Mouse (Mus musculus) ZHBTc4 (cell line): ENCODE data around the gene Dock9.

Experiments
- DNase-seq: peaks from one replicate; pipeline ENCODE4 v3.0.0-alpha.2; 2011; ENCODE audit warnings: low read depth, low spot score

The Dock9 gene

GRCm38 (mm10) chr14:121585906-121586765 is 211.5 kb downstream of the Dock9 start:
- no peak for DNase-seq

- DNase-seq = peak; percentile 87
Observed at GRCm38 (mm10) chr14:121579055-121579454, 218.6 kb downstream of the Dock9 start.

- no peak for DNase-seq
Observed at GRCm38 (mm10) chr14:121573391-121573790, 224.2 kb downstream of the Dock9 start.

- peak; percentile 71 for DNase-seq
Observed at GRCm38 (mm10) chr14:121566794-121567201, 230.8 kb downstream of the Dock9 start.

GRCm38 (mm10) chr14:121565930-121566329 is 231.7 kb downstream of the Dock9 start:
- no peak for DNase-seq

GRCm38 (mm10) chr14:121564656-121565055 is 233.0 kb downstream of the Dock9 start:
- DNase-seq = no peak

GRCm38 (mm10) chr14:121563954-121564353 is 233.7 kb downstream of the Dock9 start:
- no peak for DNase-seq

GRCm38 (mm10) chr14:121559026-121559425 is 238.6 kb downstream of the Dock9 start:
- peak; percentile 43 for DNase-seq

- no peak for DNase-seq
Observed at GRCm38 (mm10) chr14:121556401-121557315, 241.0 kb downstream of the Dock9 start.

GRCm38 (mm10) chr14:121553785-121554184 is 243.9 kb downstream of the Dock9 start:
- no peak for DNase-seq

- no peak for DNase-seq
Observed at GRCm38 (mm10) chr14:121552586-121552985, 245.1 kb downstream of the Dock9 start.

GRCm38 (mm10) chr14:121549834-121550233 is 247.8 kb downstream of the Dock9 start:
- no peak for DNase-seq

GRCm38 (mm10) chr14:121547745-121548144 is 249.9 kb downstream of the Dock9 start:
- DNase-seq = peak; percentile 98

- no peak for DNase-seq
Observed at GRCm38 (mm10) chr14:121546621-121547020, 251.0 kb downstream of the Dock9 start.

- DNase-seq = no peak
Observed at GRCm38 (mm10) chr14:121545551-121546331, 251.9 kb downstream of the Dock9 start.

GRCm38 (mm10) chr14:121541262-121541661 is 256.4 kb downstream of the Dock9 start:
- no peak for DNase-seq

GRCm38 (mm10) chr14:121534501-121534900 is 263.1 kb downstream of the Dock9 start:
- DNase-seq = no peak

- DNase-seq = no peak
Observed at GRCm38 (mm10) chr14:121530853-121531252, 266.8 kb downstream of the Dock9 start.

GRCm38 (mm10) chr14:121527883-121528282 is 269.8 kb downstream of the Dock9 start:
- DNase-seq = no peak

- DNase-seq = no peak
Observed at GRCm38 (mm10) chr14:121527201-121527600, 270.4 kb downstream of the Dock9 start.

- DNase-seq = no peak
Observed at GRCm38 (mm10) chr14:121521709-121522108, 275.9 kb downstream of the Dock9 start.
